Mouse (Mus musculus): ENCODE results near the gene Glt8d2.

GRCm38 (mm10) chr10:82636321-82636720, 54.1 kb downstream of the Glt8d2 start:
- TF ChIP-seq CTCF (IDR thresholded peaks at IDR 0.05; ENCODE audit: borderline replicate concordance, extremely low read depth, insufficient read depth, insufficient read length) (no peak), POLR2A (IDR thresholded peaks at IDR 0.05; ENCODE audit: borderline replicate concordance, extremely low read depth, insufficient read depth, insufficient read length, poor library complexity, severe bottlenecking) (no peak)

All from brain, embryonic 14.5 days (tissue).